ENCODE assay signal across 1 mouse cellular context in genomic region chr4:147492117-147492516, GRCm38 (mm10). TPM values are rescaled to one million over a fixed set of nuclear protein-coding genes. Genes with fewer than 3 reads are reported as not detected.
"Had no signal": no experiment of that assay in that cellular context is flagged by ENCODE, and none has a peak within 500 bp of the region (broad histone marks: within the 10 kb centered on the region; RNA-seq: fewer than 3 reads in every experiment).

Gene Zfp982, plus strand, starts transcription at chr4:147492417.

RNA-seq across cellular contexts. Expression of gene Zfp982, which starts in this region (rescaled TPM):
- polyA plus RNA-seq: thymus, adult 2 months had no signal
